Mouse (Mus musculus): ENCODE data around the gene Ctnnd2. TPM values are rescaled to one million over a fixed set of nuclear protein-coding genes. Genes with fewer than 3 reads are reported as not detected.

The Ctnnd2 gene
- polyA plus RNA-seq, 1 experiment: 87.7 TPM

GRCm38 (mm10) chr15:30302824-30303223, 130.4 kb downstream of the Ctnnd2 start:
- Histone ChIP-seq H3K27ac (ENCODE audit: insufficient read depth, low read length) (no peak overlapping the region), H3K27me3 (ENCODE audit: control insufficient read depth, insufficient read depth, low read length) (no peaks in the 10 kb centered on the region), H3K4me3 (replicated peaks; ENCODE audit: insufficient read depth, low read depth, low read length) (no peak overlapping the region), H3K4me1 (ENCODE audit: control insufficient read depth, insufficient read depth, low read length) (peaks cover 7% of the 10 kb centered on the region; the same call in 1 of the 2 replicates)
- DNase-seq: no peak
- peak; percentile 26; the same call in 1 of the 2 replicates for TF ChIP-seq CTCF (IDR thresholded peaks at IDR 0.05; ENCODE audit: borderline replicate concordance, insufficient read depth, low read depth, low read length)
- TF ChIP-seq POLR2A (IDR thresholded peaks at IDR 0.05; ENCODE audit: borderline replicate concordance, insufficient read depth, low read length): no peak
- WGBS: 72% methylated on average over 2 of the region's 2 CpGs

DNA sequence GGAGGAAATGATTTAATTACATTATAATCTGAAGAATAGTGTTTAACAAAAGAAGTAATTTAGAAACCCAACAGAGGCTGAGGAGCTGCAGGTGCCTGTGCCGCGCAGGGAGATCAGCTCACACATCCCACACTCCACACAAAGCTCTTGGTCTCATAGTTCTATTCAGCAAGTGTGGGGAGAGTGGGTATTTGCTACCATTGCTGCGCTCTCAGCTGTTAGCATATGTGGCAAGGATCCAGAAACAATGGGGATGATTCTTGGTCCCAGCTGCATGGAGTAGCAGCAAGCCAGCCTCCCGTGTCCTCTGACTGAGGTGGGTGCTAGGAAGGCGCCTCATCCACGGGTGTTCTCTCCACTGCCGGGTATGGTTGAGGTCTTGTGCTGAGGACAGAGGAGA, 134.0 kb downstream of the Ctnnd2 start:
- Histone ChIP-seq H3K4me1 (ENCODE audit: control insufficient read depth, insufficient read depth, low read length) (0 out of 2 replicates have a peak, but pooled peaks cover 3% of the 10 kb centered on the region), H3K4me3 (replicated peaks; ENCODE audit: insufficient read depth, low read depth, low read length) (no peak overlapping the region), H3K27ac (ENCODE audit: insufficient read depth, low read length) (no peak overlapping the region), H3K27me3 (ENCODE audit: control insufficient read depth, insufficient read depth, low read length) (no peaks in the 10 kb centered on the region)
- TF ChIP-seq CTCF (IDR thresholded peaks at IDR 0.05; ENCODE audit: borderline replicate concordance, insufficient read depth, low read depth, low read length) (no peak), POLR2A (IDR thresholded peaks at IDR 0.05; ENCODE audit: borderline replicate concordance, insufficient read depth, low read length) (no peak)
- WGBS: 82% methylated on average over 7 of the region's 7 CpGs
- DNase-seq: no peak

DNA sequence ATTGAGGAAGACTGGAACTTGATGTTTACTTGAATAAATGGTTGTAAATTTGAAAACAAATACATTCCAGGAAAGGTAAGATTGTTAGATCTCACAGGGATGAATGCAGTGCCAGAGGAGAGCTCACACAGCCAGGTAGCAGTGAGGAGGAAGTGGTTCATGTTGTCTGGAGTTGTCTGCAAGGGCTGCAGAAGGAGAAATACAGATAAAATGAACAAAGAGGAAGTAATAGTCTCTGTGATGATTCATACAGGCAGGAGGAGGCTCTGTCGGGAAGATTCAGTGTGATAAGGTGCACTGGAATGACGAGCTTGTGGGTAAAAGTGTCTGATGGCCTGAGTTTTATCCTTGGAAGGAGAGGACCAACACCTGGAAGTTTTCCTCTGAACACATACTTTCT, 150.2 kb downstream of the Ctnnd2 start:
- no peak for DNase-seq
- no peak overlapping the region for H3K4me3 ChIP-seq (replicated peaks; ENCODE audit: insufficient read depth, low read depth, low read length)
- TF ChIP-seq POLR2A (IDR thresholded peaks at IDR 0.05; ENCODE audit: borderline replicate concordance, insufficient read depth, low read length) (no peak), CTCF (IDR thresholded peaks at IDR 0.05; ENCODE audit: borderline replicate concordance, insufficient read depth, low read depth, low read length) (no peak)
- H3K27ac ChIP-seq (ENCODE audit: insufficient read depth, low read length): no peak overlapping the region
- peaks cover 2% of the 10 kb centered on the region; the same call in 1 of the 2 replicates for H3K4me1 ChIP-seq (ENCODE audit: control insufficient read depth, insufficient read depth, low read length)
- H3K27me3 ChIP-seq (ENCODE audit: control insufficient read depth, insufficient read depth, low read length): no peaks in the 10 kb centered on the region
- 71% methylated on average over 2 of the region's 2 CpGs for WGBS

GRCm38 (mm10) chr15:30333336-30334310, 161.2 kb downstream of the Ctnnd2 start:
- no peaks in the 10 kb centered on the region for H3K27me3 ChIP-seq (ENCODE audit: control insufficient read depth, insufficient read depth, low read length)
- DNase-seq: no peak
- no peak for TF ChIP-seq POLR2A (IDR thresholded peaks at IDR 0.05; ENCODE audit: borderline replicate concordance, insufficient read depth, low read length)
- no peak for TF ChIP-seq CTCF (IDR thresholded peaks at IDR 0.05; ENCODE audit: borderline replicate concordance, insufficient read depth, low read depth, low read length)
- WGBS: 92% methylated on average over 2 of the region's 2 CpGs
- no peak overlapping the region for H3K27ac ChIP-seq (ENCODE audit: insufficient read depth, low read length)
- H3K4me1 ChIP-seq (ENCODE audit: control insufficient read depth, insufficient read depth, low read length): peaks cover 3% of the 10 kb centered on the region; the same call in 1 of the 2 replicates
- H3K4me3 ChIP-seq (replicated peaks; ENCODE audit: insufficient read depth, low read depth, low read length): no peak overlapping the region

DNA sequence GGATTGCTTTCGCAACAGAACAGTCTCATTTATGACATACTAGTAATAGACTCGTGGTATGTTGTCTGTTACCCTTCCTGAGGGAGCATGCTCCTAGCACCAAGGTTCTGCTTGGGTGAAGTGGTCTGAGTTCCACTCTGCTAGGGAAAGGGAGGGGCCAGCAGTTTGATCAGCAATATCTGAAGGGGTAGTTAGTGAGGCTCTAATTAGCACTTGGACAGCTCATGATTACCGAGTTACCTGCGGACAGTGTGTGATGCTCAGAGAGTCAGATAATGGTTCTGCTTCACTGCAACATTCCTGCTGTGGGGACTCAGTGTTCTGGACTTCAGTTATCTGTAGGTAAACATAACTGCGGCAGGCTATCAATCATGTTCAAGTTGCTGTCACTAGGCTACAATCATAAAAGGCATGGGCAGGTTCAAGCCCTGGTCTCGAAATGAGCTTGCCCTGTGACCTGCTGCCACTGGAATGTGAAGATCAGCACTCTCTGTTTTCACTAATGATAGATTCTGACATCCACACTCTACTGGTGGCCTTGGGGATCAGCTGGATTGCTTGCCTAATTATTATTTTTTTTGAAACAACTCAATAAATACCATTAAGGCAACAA, 166.3 kb downstream of the Ctnnd2 start:
- 87% methylated on average over 6 of the region's 6 CpGs for WGBS
- Histone ChIP-seq H3K27ac (ENCODE audit: insufficient read depth, low read length) (no peak overlapping the region), H3K4me3 (replicated peaks; ENCODE audit: insufficient read depth, low read depth, low read length) (no peak overlapping the region), H3K4me1 (ENCODE audit: control insufficient read depth, insufficient read depth, low read length) (no peaks in the 10 kb centered on the region), H3K27me3 (ENCODE audit: control insufficient read depth, insufficient read depth, low read length) (no peaks in the 10 kb centered on the region)
- TF ChIP-seq CTCF (IDR thresholded peaks at IDR 0.05; ENCODE audit: borderline replicate concordance, insufficient read depth, low read depth, low read length) (no peak), POLR2A (IDR thresholded peaks at IDR 0.05; ENCODE audit: borderline replicate concordance, insufficient read depth, low read length) (no peak)
- no peak for DNase-seq

DNA sequence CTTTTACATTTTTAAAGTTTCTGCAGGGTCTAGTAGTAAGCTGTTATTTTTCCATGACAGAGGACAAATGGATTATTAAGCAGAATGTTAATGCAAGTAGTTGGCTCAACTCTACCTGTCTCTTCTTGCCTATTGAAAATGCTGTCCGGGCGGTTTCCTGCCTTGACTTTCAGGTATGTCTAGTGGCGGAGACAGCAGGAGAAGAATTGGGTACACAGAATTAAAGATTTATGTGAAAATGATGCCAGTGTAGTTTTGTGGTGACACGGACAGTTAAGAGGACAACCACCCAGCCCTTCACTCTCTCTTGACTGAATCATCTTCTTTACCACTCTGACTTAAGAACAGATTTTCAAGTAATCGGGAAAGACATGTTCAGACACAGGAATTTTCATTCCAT, 173.4 kb downstream of the Ctnnd2 start:
- no peak overlapping the region for H3K27ac ChIP-seq (ENCODE audit: insufficient read depth, low read length)
- no peak for TF ChIP-seq POLR2A (IDR thresholded peaks at IDR 0.05; ENCODE audit: borderline replicate concordance, insufficient read depth, low read length)
- no peak for TF ChIP-seq CTCF (IDR thresholded peaks at IDR 0.05; ENCODE audit: borderline replicate concordance, insufficient read depth, low read depth, low read length)
- H3K4me3 ChIP-seq (replicated peaks; ENCODE audit: insufficient read depth, low read depth, low read length): no peak overlapping the region
- 96% methylated on average over 5 of the region's 5 CpGs for WGBS
- no peaks in the 10 kb centered on the region for H3K27me3 ChIP-seq (ENCODE audit: control insufficient read depth, insufficient read depth, low read length)
- DNase-seq: no peak
- H3K4me1 ChIP-seq (ENCODE audit: control insufficient read depth, insufficient read depth, low read length): no peaks in the 10 kb centered on the region

DNA sequence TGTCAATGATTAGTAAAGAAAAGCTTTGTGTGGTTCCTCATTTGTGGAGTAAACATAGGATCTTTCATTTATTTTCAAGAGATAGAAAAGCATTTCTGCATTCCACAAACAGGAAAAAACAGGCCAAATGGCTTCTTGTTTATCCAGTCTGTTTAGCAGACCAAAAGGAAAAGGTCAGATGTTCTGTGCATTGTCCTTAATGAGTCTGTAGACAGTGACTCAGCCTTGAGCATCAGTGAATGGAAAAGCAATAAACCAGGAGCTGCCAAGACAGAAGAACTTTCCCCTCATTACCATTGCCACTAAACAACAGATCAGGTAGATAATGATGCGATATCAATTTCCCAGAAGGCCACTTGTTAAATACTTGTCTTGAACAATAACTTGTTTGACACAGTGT, 192.1 kb downstream of the Ctnnd2 start:
- H3K4me1 ChIP-seq (ENCODE audit: control insufficient read depth, insufficient read depth, low read length): no peaks in the 10 kb centered on the region; the same call in 1 of the 2 replicates
- no peak overlapping the region for H3K4me3 ChIP-seq (replicated peaks; ENCODE audit: insufficient read depth, low read depth, low read length)
- 100% methylated on average over 1 of the region's 1 CpGs for WGBS
- H3K27me3 ChIP-seq (ENCODE audit: control insufficient read depth, insufficient read depth, low read length): no peaks in the 10 kb centered on the region
- TF ChIP-seq CTCF (IDR thresholded peaks at IDR 0.05; ENCODE audit: borderline replicate concordance, insufficient read depth, low read depth, low read length) (no peak), POLR2A (IDR thresholded peaks at IDR 0.05; ENCODE audit: borderline replicate concordance, insufficient read depth, low read length) (no peak)
- no peak overlapping the region for H3K27ac ChIP-seq (ENCODE audit: insufficient read depth, low read length)
- no peak for DNase-seq

All from cerebellum, adult 2 months (tissue).